Mouse (Mus musculus): ENCODE measurements around the gene Rock2.

The Rock2 gene

DNA sequence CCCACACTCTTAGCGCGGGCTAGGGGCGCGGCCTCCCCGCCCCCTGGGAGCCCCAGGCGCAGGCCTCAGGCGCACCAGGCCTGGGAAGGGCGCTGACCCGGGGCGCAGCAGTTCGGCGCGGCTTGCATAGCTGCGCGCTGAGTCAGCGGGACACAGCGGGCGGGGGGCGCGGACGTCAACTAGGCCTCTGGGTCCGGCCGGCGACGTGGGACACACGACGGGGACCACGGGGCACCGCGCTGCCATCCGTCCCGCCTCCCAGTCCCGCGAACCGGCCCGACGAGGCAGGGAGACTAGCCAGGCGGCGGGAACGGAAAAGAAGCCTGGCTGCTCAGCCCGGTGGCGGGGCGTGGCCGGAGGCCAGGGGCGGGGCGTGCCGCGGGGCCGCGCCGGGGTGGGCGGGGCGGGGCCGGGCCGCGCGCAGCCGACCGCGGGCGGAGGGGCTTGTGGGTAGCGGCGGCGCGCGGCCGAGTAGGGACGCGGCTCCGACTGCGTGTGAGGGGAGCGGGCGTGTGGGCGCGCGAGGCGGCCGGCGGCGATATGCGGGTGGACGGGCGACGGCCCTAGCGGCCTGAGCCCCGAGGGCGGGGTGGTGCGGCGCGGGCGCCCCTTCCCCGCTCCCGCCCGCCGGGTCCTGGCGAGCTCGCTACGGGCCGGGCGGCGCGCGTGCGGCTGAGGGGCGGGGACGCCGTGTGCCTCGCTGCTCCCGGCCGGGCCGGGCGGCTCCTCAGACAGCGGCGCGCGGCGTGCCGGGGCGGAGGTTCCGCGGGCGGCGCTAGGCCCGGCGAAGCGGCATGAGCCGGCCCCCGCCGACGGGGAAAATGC is at the start of gene Rock2:
TSS of gene Rock2 (plus strand) at position 500 of the 825 bp plus-strand sequence.
- ChIA-PET CTCF (interaction anchor here in 2 of 4 experiments (1.0 to 1.6 kb wide), 4 partner anchors 14 to 116 kb away, joined by 3 to 4 read pairs (median 4); no protein-coding TSS in a partner anchor), POLR2A (interaction anchor here (0.6 to 7.5 kb wide), 55 partner anchors 7 to 1093 kb away, joined by 3 to 67 read pairs (median 5); no protein-coding TSS in a partner anchor)

DNA sequence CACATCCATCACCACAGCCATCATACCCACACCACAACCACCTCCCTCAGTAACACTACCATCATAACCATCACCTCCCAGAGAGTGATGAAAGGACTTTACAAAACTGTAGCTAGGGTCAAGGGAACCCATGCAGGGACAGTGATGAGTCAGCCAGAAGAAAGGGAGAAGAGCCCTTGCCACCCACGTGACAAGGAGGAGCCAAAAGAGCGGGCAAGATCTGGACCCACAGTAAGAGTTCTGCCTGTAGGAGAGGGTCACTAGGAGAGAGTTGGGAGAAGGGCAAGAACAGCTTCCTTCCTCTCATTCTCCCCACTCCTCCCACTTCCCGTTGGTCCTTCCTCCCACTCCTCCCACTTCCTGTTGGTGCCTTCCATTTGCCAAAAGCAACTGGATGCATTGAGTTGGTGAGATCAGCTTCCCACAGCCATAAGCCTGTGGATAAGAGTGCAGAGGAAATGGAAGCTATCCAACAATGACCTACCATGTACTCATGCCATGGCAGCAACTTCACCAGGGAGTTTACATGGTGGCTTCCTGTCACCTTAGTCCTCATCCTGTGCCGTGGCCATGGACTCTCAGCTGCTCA is 47.4 kb upstream of the Rock2 start:
- POLR2A ChIA-PET, result interaction anchor here in 1 of 4 experiments (1.2 to 1.3 kb wide), 2 partner anchors 47 to 48 kb away, joined by 3 read pairs; partner anchors contain the start of gene Rock2
- CTCF ChIA-PET, result interaction anchor here in 1 of 4 experiments (0.6 kb wide), 1 partner anchor 17 kb away, joined by 4 read pairs; no protein-coding TSS in a partner anchor

DNA sequence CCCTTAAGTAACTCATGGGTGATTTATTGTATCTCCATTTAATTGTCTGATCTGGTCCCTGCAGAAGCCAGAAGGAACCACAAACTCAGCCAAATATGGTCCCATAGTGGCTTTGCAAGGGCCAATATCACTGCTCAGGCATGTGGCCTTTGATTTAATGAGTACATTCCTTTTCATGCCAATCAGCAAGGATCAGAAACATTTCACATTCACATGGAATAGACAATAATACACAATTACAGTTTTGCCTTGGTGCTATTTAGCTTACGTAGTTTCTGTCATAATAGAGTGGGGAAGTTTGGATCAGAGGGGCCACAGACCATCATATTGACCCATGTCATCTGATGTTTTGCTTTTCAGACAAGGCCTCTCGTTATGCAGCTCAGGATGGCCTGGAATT is 46.2 kb upstream of the Rock2 start:
- POLR2A ChIA-PET, result interaction anchor here in 1 of 4 experiments (0.9 kb wide), 1 partner anchor 18 kb away, joined by 3 read pairs; no protein-coding TSS in a partner anchor

DNA sequence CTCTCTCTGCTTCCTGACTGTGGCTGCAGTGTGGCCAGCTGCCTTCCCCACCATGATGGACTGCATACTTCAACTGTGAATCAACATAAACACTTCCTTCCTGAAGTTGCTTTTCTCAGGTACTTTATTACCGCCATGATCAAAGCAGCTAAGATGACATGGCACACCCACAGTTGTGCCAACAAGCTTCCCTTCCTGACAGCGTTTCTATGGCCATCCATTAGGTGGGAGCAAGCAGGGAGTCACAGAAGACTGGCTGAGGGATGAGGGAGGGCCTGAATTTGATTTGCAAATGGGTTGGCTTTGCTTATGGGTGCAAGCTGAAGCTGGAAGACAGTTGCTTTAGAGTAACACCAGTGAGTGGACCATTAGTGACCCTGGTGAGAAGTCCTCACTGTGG is 44.9 kb upstream of the Rock2 start:
- POLR2A ChIA-PET, result interaction anchor here in 2 of 4 experiments (0.8 to 3.1 kb wide), 18 partner anchors 9 to 409 kb away, joined by 3 to 39 read pairs (median 5); partner anchors contain the start of gene Rock2 (in 1 of the 2)
- CTCF ChIA-PET, result interaction anchor here in 2 of 4 experiments (0.6 to 1.6 kb wide), 2 partner anchors 159 to 162 kb away, joined by 6 to 9 read pairs; partner anchors contain the start of gene 2410004P03Rik (in 1 of the 2)

More for the DNA sequence above, 46.2 kb upstream of the Rock2 start:
- CTCF ChIA-PET, result no interaction called here

DNA sequence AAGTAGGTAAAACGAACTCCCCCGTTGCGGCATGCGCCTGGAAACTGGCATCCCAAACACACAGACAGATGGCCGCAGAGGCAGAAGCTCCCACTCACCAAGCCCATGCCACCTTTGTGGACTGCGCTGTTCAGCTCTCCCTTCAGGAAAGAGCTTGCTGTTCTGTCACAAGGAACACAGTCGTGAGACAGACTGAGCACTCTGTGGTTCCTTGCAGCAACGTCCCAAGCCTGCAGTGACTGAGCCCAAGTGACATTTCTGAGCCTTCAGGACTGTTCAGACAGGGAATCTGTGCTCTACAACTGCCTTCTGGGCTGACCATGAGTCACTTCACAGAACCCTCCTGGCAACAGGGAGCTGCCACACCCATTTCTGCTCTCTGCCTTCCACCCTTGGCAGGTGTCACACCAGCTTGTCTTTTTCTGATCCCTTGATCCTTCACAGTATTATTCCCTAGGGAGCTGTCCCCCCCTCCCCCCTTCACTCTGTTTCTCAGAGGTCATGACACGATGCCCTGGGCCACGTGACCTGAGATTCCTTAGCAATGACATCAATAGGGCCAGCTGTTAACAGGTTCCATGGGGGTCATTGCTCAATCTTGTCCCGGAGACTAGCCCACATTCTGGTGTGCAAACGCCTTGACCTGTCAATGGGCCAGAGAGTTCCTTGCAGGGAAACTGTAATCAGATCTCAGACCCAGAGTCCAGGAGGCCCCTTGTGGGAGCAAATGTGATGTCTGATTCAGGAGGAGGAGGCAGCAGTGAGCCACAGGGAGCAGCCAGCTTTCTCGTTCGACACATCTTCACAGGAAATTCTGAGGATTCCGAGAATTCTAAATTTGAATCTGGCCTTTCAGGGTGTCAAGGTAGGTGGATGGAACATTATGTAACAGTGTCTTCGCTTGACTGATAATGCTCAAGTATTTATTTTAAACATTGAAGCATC is 44.0 kb upstream of the Rock2 start:
- ChIA-PET POLR2A (interaction anchor here (0.6 to 3.2 kb wide), 37 partner anchors 8 to 416 kb away, joined by 3 to 39 read pairs (median 4); partner anchors contain the start of genes 2410004P03Rik (in 1 of the 4), Pdia6 (in 1 of the 4), Pqlc3 (in 1 of the 4) and Rock2 (in 1 of the 4)), CTCF (interaction anchor here in 3 of 4 experiments (0.6 to 1.6 kb wide), 6 partner anchors 18 to 281 kb away, joined by 3 to 9 read pairs (median 3); partner anchors contain the start of gene 2410004P03Rik (in 1 of the 3))

DNA sequence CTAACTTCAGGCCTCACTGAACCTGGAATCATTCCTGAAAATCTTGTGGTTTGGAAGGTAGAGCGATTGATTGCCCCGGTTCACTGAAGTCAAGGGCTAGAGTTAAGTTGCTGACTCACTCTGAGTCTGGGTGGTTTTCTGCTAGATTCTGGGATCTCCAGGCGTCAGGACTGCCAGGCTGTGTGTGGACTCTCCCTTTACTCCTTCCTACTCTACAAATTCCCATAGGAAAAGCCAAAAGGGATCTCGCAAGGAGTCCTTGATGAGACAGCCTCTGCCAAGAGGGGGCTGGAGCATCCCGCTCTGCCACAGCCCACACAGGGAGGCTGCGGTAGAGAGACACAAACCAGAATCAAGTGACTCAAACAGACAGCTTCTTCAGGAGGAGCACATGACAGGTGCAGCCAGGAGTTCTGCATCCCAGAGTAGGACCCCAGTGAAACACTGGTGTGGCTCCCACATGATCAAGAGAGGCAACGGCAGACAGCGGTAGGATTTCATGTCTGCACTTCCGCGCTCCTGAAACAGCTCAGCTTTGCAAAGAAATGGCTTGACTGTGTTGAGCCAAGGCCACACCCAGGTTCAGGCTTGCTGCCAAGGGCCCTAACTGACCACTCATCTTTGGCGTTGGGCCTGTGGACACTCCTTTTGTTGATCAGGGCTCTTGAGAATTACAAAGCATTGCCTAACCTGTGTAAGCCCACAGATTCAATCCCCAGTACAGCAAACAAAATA is 41.1 kb upstream of the Rock2 start:
- POLR2A ChIA-PET, result interaction anchor here in 3 of 4 experiments (0.7 to 3.2 kb wide), 7 partner anchors 8 to 146 kb away, joined by 3 to 19 read pairs (median 4); partner anchors contain the start of gene Pqlc3 (in 1 of the 3)
- CTCF ChIA-PET, result no interaction called here

DNA sequence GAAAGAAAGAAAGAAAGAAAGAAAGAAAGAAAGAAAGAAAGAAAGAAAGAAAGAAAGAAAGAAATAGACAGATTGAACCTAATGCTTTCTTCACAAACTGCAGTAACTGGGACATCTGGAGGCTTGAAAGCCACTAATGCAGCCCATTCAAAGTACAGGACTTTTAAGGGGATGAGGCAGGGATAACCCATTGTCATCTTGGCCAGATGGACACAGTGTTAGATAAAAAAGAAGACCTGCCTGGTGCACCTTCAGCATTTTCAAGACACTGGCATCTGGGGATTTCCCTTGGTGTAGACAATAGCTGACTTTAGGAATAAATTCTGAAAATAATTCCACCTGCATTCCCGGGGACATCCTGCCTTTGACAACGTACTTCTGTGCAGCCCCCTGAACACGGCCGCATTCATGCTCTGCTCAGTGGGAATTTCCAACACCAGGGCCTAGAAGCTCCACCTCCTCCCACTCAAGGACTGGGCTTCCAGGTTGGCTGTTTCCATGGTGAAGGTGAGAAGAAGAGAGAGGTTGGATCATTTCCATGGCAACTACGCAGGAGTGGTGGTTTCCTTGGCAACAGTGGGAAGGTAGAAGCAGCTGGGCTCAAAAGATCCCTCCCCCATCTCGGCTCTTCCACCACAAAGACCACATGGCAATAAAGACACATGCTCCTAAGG is 38.9 kb upstream of the Rock2 start:
- ChIA-PET CTCF (no interaction called here), POLR2A (interaction anchor here in 1 of 4 experiments (1.2 kb wide), 1 partner anchor 38 kb away, joined by 4 read pairs; no protein-coding TSS in a partner anchor)

DNA sequence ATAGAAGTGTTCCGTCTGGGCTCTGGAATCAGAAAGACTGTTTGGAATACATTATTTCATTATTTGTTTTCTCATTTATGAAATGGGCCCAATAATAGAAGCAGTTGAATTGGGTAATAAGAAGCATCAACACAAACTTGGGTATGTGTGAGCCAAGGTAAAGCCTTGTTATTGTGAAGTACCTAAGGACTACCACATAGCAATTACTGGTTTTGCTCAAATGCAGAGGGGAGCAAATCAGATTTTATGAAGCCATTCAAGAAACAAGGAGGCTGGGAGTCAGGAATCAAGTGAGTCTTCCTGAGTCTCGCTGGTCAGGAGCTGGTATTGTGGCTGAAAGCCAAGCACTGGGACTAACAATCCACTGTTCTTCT is 38.4 kb upstream of the Rock2 start:
- CTCF ChIA-PET, result no interaction called here
- POLR2A ChIA-PET, result interaction anchor here in 1 of 4 experiments (1.2 kb wide), 1 partner anchor 37 kb away, joined by 4 read pairs; no protein-coding TSS in a partner anchor

DNA sequence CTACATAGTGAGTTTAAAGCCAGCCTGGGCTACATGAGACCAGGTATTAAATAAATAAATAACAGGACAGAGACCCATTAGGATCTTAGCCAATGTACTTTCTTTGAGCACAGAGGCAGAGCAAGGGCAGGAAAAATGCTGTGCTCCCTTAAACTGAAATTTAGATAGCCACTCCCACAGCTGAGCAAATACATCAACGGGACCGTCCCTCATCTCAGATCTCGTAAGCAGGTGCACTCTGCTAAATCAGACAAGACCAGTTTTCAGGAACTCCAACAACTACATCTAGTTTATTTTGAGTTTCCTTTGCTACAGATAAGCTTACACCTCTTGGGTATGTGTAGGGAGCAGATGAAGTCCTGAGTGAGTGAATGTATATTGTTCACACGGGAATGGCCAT is 36.6 kb upstream of the Rock2 start:
- POLR2A ChIA-PET, result interaction anchor here in 3 of 4 experiments (1.0 to 3.0 kb wide), 4 partner anchors 8 to 15 kb away, joined by 3 to 16 read pairs (median 4); no protein-coding TSS in a partner anchor

DNA sequence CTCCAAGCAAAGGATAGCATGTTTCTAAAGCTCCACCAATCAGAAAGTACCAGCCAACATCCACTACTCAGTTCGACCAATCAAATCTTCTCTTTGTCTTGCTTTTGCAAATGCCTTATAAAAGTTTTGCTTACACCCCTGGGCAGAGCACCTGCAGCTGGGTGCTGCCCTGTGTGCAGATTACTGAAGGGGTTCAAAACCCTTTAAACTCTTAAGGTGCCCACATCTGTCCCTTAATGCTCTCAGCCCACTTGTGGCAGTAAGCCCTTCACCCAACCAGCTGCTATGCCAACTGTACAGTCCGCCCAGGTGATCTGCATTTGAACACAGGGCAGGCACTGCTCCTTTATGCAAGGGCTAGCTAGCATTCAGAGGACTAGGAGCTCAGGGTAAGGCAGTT is 34.9 kb upstream of the Rock2 start:
- ChIA-PET CTCF (interaction anchor here in 1 of 4 experiments (0.5 kb wide), 1 partner anchor 671 kb away, joined by 3 read pairs; no protein-coding TSS in a partner anchor), POLR2A (interaction anchor here in 3 of 4 experiments (0.6 to 3.0 kb wide), 10 partner anchors 9 to 36 kb away, joined by 3 to 16 read pairs (median 4); partner anchors contain the start of gene Rock2 (in 2 of the 3))

More for the DNA sequence above, 36.6 kb upstream of the Rock2 start:
- CTCF ChIA-PET, result no interaction called here

DNA sequence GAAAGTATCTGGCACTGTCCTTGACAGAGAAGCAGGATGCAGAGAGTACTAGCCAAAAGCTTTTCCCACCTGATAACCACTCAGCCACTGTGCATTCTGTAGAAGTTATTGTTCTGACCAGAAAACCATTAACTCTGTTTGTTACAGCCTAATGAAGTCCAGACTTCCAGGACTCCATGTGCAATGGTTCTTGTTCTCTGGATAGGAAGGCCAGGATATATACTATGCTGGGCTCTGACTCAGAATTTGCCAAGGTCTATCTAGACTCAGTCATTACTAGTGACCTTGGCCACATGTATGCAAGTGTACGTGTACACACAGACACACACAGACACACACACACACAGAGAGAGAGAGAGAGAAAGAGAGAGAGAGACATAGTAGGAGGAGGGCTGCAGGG is 34.2 kb upstream of the Rock2 start:
- POLR2A ChIA-PET, result interaction anchor here in 3 of 4 experiments (0.6 to 3.0 kb wide), 8 partner anchors 10 to 60 kb away, joined by 3 to 16 read pairs (median 4); partner anchors contain the start of gene Rock2 (in 1 of the 3)
- CTCF ChIA-PET, result interaction anchor here in 1 of 4 experiments (0.6 kb wide), 1 partner anchor 194 kb away, joined by 4 read pairs; no protein-coding TSS in a partner anchor

DNA sequence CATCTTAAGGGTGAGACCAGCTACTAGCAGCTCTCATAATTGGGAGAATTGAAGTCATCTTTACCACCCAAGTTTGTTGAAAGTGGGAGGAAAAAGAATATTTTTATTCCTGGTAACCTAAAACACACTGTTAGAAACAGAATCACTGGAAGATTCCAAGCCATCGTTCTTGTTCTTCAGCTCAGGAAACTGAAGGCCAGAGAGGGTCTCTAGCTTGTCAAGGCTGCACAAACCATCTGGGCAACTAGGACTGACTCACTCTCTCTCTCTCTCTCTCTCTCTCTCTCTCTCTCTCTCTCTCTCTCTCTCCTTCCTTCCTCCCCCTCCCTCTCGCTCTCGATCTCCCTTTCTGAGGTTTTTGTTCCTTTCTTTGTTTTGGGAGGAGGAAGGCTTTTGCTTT is 33.7 kb upstream of the Rock2 start:
- CTCF ChIA-PET, result interaction anchor here in 1 of 4 experiments (0.6 kb wide), 1 partner anchor 194 kb away, joined by 4 read pairs; no protein-coding TSS in a partner anchor
- POLR2A ChIA-PET, result interaction anchor here in 3 of 4 experiments (0.7 to 3.0 kb wide), 9 partner anchors 10 to 59 kb away, joined by 3 to 16 read pairs (median 4); partner anchors contain the start of gene Rock2 (in 1 of the 3)

DNA sequence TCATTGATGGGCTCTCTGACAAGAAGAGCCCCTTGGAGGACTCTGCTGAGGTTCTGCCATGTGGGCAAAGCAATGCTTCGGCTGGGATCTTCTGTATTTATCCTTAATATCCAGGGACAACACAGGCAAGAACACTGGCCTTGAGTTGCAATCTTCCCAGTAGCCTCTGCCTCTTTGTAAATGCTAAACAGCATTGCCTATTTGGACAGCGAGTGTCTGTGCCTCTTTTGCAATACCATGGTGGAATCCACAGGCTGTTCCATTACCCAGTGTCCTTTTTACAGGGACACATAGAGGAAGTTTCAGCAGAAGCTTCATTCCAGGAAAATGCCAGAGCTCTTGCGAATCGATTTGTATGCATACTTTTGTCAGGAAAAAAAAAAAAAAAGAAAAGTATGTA is 30.2 kb upstream of the Rock2 start:
- CTCF ChIA-PET, result no interaction called here
- POLR2A ChIA-PET, result interaction anchor here in 1 of 4 experiments (1.5 kb wide), 1 partner anchor 14 kb away, joined by 4 read pairs; no protein-coding TSS in a partner anchor

DNA sequence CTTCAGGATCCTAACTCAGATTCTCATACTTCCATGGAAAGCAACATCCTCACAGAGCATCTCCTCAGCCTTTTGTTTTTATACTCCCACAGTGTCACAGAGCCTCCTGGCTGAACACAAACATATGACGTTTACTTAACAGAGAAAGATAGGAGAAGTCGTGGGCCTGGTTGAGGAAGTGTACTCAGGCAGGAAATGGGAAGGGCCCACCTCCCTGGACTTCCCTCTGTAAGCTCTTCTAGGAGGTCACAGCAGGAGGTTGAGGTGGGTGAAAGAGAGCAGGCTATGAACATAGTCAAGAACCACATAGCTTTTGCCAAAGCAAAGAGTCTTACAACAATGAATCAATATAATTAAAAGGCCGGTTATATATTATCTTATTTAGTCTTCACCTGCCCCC is 28.8 kb upstream of the Rock2 start:
- POLR2A ChIA-PET, result interaction anchor here in 1 of 4 experiments (1.2 kb wide), 1 partner anchor 32 kb away, joined by 3 read pairs; no protein-coding TSS in a partner anchor
- CTCF ChIA-PET, result interaction anchor here in 3 of 4 experiments (0.5 to 0.7 kb wide), 3 partner anchors 177 to 351 kb away, joined by 3 to 6 read pairs (median 4); no protein-coding TSS in a partner anchor

DNA sequence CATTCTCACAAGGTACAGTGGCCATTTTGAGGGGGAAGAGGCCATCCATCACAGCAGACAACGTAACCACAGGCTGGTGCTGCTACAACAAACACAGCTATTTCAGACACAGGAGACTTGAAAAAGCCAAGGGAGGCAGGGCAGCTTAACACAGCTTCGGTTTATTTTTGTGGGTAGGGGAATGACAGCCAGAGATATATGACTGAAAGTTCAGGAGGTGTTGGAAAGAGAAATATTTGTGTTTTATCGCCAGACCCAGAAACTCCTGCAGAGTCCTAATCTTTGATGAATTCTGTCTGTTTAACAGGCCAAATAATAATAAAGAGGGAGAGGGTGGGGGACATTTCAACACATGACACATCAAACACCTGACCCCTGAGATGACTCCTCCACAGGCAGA is 28.2 kb upstream of the Rock2 start:
- CTCF ChIA-PET, result interaction anchor here in 2 of 4 experiments (0.6 to 0.7 kb wide), 2 partner anchors 334 to 350 kb away, joined by 3 to 4 read pairs; no protein-coding TSS in a partner anchor
- POLR2A ChIA-PET, result interaction anchor here in 2 of 4 experiments (1.2 to 1.8 kb wide), 4 partner anchors 16 to 31 kb away, joined by 3 to 4 read pairs (median 3); no protein-coding TSS in a partner anchor

DNA sequence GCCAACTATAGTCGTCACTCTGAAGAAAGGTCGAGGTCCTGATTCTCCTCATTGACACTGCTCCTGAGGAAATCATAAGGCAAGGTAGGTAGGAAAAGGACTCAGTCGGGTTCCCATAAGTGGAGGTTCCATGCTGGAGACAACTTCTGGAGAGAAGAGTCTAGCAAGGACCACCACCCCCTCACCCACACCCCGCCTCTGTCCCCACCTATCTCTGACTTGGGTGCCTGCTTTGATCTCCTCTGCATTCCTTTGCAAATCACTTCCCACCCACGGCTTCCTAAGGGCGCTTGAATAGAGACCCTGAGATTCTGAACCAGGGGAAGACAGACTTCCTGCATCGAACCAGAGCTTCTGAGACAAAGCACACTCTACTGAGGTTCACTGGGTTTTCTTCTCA is 27.4 kb upstream of the Rock2 start:
- ChIA-PET CTCF (interaction anchor here in 2 of 4 experiments (0.7 to 1.1 kb wide), 3 partner anchors 26 to 113 kb away, joined by 3 to 4 read pairs (median 3); no protein-coding TSS in a partner anchor), POLR2A (interaction anchor here in 2 of 4 experiments (0.7 to 1.8 kb wide), 6 partner anchors 9 to 144 kb away, joined by 3 to 5 read pairs (median 3); no protein-coding TSS in a partner anchor)
